Mouse (Mus musculus): Measurements from ENCODE around the gene Gfy. TPM values are rescaled to one million over a fixed set of nuclear protein-coding genes. Genes with fewer than 3 reads are reported as not detected.

The Gfy gene
- polyA plus RNA-seq (2015; fragmentation: Nextera tagmentation; extraction: Ambion mirVana), result not detected in 2 replicates

DNA sequence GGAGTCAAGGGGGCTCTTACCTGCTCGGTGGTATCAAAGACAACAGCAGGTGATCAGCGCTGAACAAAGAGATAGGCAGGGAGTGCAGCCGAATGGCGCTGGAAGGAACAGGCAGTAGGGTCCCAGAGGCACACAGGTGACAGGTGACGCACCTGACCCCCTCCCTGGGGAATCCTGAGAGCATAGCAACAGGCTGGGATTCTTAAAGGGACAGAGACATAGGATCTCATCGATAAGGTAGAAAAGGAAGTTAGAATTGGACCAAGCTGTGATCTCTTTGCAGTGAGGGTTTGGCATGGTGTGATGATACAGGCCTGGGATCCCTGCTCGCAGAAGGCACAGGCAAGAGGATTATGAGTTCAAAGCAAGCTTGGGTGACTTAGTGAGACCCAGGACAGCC, at the start of gene Gfy:
TSS of gene Gfy (minus strand) at position 101 of the 400 bp plus-strand sequence.
- WGBS, result 32% methylated on average over 7 of the region's 7 CpGs
- H3K27me3 ChIP-seq (replicated peaks), result peaks cover 99% of the 10 kb centered on the region
- no peak for ATAC-seq (ENCODE audit: low FRiP score)

DNA sequence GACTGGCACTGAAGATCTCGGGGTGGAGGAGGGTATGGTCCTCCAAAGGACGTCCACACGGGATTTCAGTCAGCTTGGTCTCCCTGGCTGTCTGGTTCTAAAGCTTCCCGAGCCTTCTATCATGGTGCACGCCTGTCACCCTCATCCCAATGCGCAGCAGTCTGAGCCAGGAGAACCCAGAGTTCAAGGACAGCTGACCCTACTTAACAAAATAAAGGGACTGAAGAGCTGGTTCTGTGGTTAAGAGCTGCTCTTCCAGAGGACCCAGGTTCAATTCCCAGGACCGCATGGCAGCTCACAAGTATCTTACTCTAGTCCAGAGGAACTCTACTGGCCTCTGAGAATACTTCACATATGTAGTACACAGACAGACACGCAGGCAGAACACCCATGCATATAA, 49.7 kb upstream of the Gfy start:
- H3K36me3 ChIP-seq, result no peaks in the 10 kb centered on the region
- H3K4me2 ChIP-seq, result no peak overlapping the region
- no peaks in the 10 kb centered on the region for H3K9me3 ChIP-seq (replicated peaks)
- WGBS, result 95% methylated on average over 8 of the region's 8 CpGs
- no peak for ATAC-seq (ENCODE audit: low FRiP score)
- H3K4me1 ChIP-seq, result peaks cover 6% of the 10 kb centered on the region
- H3K4me3 ChIP-seq (replicated peaks), result no peak overlapping the region
- H3K27ac ChIP-seq (replicated peaks), result no peak overlapping the region
- H3K27me3 ChIP-seq (replicated peaks), result no peaks in the 10 kb centered on the region
- H3K9ac ChIP-seq (replicated peaks), result no peak overlapping the region

More for the DNA sequence above, at the start of gene Gfy:
- Histone ChIP-seq H3K9ac (replicated peaks) (no peak within 1 kb of the TSS), H3K4me2 (no peak within 1 kb of the TSS), H3K4me1 (peaks cover 34% of the 10 kb centered on the region), H3K36me3 (no peaks in the 10 kb centered on the region), H3K27ac (replicated peaks) (no peak within 1 kb of the TSS), H3K9me3 (replicated peaks) (no peaks in the 10 kb centered on the region), H3K4me3 (replicated peaks) (no peak within 1 kb of the TSS)

GRCm38 (mm10) chr7:45228548-45228947, 49.2 kb upstream of the Gfy start:
- 95% methylated on average over 18 of the region's 18 CpGs for WGBS
- H3K4me3 ChIP-seq (replicated peaks), result no peak overlapping the region

GRCm38 (mm10) chr7:45226421-45226820, 47.1 kb upstream of the Gfy start:
- H3K4me3 ChIP-seq (replicated peaks), result no peak overlapping the region
- H3K9me3 ChIP-seq (replicated peaks), result no peaks in the 10 kb centered on the region
- WGBS, result 98% methylated on average over 5 of the region's 5 CpGs
- ATAC-seq (ENCODE audit: low FRiP score), result no peak
- H3K27ac ChIP-seq (replicated peaks), result no peak overlapping the region
- H3K9ac ChIP-seq (replicated peaks), result no peak overlapping the region
- no peaks in the 10 kb centered on the region for H3K36me3 ChIP-seq
- no peak overlapping the region for H3K4me2 ChIP-seq
- H3K4me1 ChIP-seq, result no peaks in the 10 kb centered on the region
- H3K27me3 ChIP-seq (replicated peaks), result no peaks in the 10 kb centered on the region

More at GRCm38 (mm10) chr7:45228548-45228947, 49.2 kb upstream of the Gfy start:
- Histone ChIP-seq H3K9me3 (replicated peaks) (no peaks in the 10 kb centered on the region), H3K4me2 (no peak overlapping the region), H3K36me3 (no peaks in the 10 kb centered on the region), H3K9ac (replicated peaks) (no peak overlapping the region), H3K4me1 (peaks cover under 1% of the 10 kb centered on the region; the same call in 1 of the 2 replicates), H3K27ac (replicated peaks) (no peak overlapping the region), H3K27me3 (replicated peaks) (no peaks in the 10 kb centered on the region)
- ATAC-seq (ENCODE audit: low FRiP score), result no peak

DNA sequence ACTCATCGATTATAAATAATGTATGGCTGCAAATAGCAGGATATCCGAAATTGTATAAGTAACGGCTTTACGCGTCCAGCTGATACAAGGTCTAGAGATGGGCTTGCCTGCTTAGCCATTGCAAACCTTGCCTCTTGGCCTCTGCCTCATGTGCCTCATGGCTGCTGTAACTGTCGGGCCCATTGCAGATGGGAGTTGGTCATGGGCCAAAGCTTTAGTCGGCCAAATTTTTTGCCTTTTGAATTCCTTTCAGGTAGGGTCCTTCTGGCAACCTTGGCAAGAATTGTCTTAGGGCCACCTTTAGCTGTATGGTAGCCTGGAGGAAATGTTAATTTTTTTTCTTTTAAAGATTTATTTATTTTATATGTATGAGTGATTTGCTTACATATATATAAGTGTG, 45.5 kb upstream of the Gfy start:
- H3K4me3 ChIP-seq (replicated peaks), result no peak overlapping the region
- H3K9me3 ChIP-seq (replicated peaks), result no peaks in the 10 kb centered on the region
- H3K9ac ChIP-seq (replicated peaks), result no peak overlapping the region
- H3K27ac ChIP-seq (replicated peaks), result no peak overlapping the region
- H3K27me3 ChIP-seq (replicated peaks), result no peaks in the 10 kb centered on the region
- no peaks in the 10 kb centered on the region for H3K36me3 ChIP-seq
- ATAC-seq (ENCODE audit: low FRiP score), result no peak
- WGBS, result 92% methylated on average over 7 of the region's 7 CpGs
- no peaks in the 10 kb centered on the region for H3K4me1 ChIP-seq
- no peak overlapping the region for H3K4me2 ChIP-seq

- no peaks in the 10 kb centered on the region for H3K9me3 ChIP-seq (replicated peaks)
- no peak for ATAC-seq (ENCODE audit: low FRiP score)
- H3K27ac ChIP-seq (replicated peaks), result no peak overlapping the region
- H3K4me3 ChIP-seq (replicated peaks), result no peak overlapping the region
- H3K27me3 ChIP-seq (replicated peaks), result no peaks in the 10 kb centered on the region
- 94% methylated on average over 2 of the region's 2 CpGs for WGBS
- no peak overlapping the region for H3K4me2 ChIP-seq
- H3K4me1 ChIP-seq, result peaks cover 12% of the 10 kb centered on the region
- H3K9ac ChIP-seq (replicated peaks), result no peak overlapping the region
- H3K36me3 ChIP-seq, result no peaks in the 10 kb centered on the region
These were observed 42.3 kb upstream of the Gfy start for GRCm38 (mm10) chr7:45221680-45222079.

- peak overlapping the region; percentile 48 for H3K4me3 ChIP-seq (replicated peaks)
- H3K4me1 ChIP-seq, result peaks cover 29% of the 10 kb centered on the region
- WGBS, result 1% methylated on average over 13 of the region's 13 CpGs
- H3K9me3 ChIP-seq (replicated peaks), result no peaks in the 10 kb centered on the region
- peak; percentile 71; the same call in 1 of the 2 replicates for ATAC-seq (ENCODE audit: low FRiP score)
- peak overlapping the region; percentile 68 for H3K4me2 ChIP-seq
- no peaks in the 10 kb centered on the region for H3K36me3 ChIP-seq
- peaks cover 8% of the 10 kb centered on the region for H3K27me3 ChIP-seq (replicated peaks)
- H3K9ac ChIP-seq (replicated peaks), result peak overlapping the region; percentile 62
- peak overlapping the region; percentile 84 for H3K27ac ChIP-seq (replicated peaks)
These were observed 37.2 kb upstream of the Gfy start for GRCm38 (mm10) chr7:45216442-45217183.

DNA sequence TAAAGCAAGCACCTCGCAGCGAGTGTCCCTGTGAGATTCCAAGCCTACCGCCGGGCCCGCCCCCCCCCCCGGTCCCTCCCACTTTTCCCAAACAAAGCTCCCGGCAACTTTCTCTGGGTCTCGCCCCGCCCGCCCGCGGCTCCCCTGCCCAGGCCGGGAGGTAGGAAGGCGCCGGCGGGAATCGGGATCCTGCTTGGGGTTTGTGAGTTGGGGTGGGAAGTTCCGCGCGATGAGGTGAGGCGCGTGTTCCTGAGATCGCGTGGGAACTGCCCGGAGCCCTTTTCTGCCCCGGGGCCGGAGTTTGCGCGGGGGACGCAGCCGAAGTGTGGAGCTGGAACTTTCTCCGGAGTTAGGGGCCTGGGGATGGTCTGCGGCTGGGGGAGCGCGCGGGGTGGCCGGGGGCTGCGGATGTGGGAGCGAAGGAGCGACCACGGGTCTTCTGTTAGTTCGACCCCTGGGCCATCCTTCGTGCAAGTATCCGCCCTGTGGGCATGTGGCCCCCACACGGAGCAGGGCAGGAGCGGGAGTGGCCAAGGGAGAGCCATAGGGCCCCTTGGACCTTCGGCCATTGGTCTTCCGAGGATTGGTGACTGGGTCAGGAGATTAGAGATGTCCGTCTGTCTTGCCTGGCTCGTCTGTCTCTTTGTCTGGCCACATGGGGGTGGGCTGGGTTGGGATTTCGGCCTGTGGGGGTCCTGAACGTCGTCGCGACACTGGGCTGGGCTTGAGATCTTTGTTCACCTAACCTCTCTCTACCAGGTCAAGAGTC, 36.5 kb upstream of the Gfy start, which contains the start of gene Tead2:
TSS of gene Tead2 (plus strand) at position 81 of the 769 bp plus-strand sequence.
- peak within 1 kb of the TSS; percentile 68 for H3K4me2 ChIP-seq
- WGBS, result under 1% methylated on average over 55 of the region's 55 CpGs
- peak within 1 kb of the TSS; percentile 62 for H3K9ac ChIP-seq (replicated peaks)
- peaks cover 31% of the 10 kb centered on the region for H3K4me1 ChIP-seq
- no peaks in the 10 kb centered on the region for H3K9me3 ChIP-seq (replicated peaks)
- no peaks in the 10 kb centered on the region for H3K36me3 ChIP-seq
- ATAC-seq (ENCODE audit: low FRiP score), result peak; percentile 45; the same call in 1 of the 2 replicates
- H3K27ac ChIP-seq (replicated peaks), result peak within 1 kb of the TSS; percentile 84
- H3K27me3 ChIP-seq (replicated peaks), result peaks cover 14% of the 10 kb centered on the region
- H3K4me3 ChIP-seq (replicated peaks), result peak within 1 kb of the TSS; percentile 48

- H3K27me3 ChIP-seq (replicated peaks), result peaks cover 29% of the 10 kb centered on the region
- no peak overlapping the region for H3K9ac ChIP-seq (replicated peaks)
- no peaks in the 10 kb centered on the region for H3K9me3 ChIP-seq (replicated peaks)
- no peak overlapping the region for H3K27ac ChIP-seq (replicated peaks)
- no peak for ATAC-seq (ENCODE audit: low FRiP score)
- H3K4me3 ChIP-seq (replicated peaks), result no peak overlapping the region
- H3K4me2 ChIP-seq, result no peak overlapping the region
- peaks cover 31% of the 10 kb centered on the region for H3K4me1 ChIP-seq
- 64% methylated on average over 5 of the region's 5 CpGs for WGBS
- H3K36me3 ChIP-seq, result no peaks in the 10 kb centered on the region
These were observed 34.3 kb upstream of the Gfy start for GRCm38 (mm10) chr7:45213708-45214107.

GRCm38 (mm10) chr7:45212356-45212755, 33.0 kb upstream of the Gfy start:
- Histone ChIP-seq H3K27me3 (replicated peaks) (peaks cover 29% of the 10 kb centered on the region), H3K9ac (replicated peaks) (no peak overlapping the region), H3K36me3 (no peaks in the 10 kb centered on the region), H3K4me1 (peaks cover 26% of the 10 kb centered on the region), H3K4me2 (no peak overlapping the region), H3K9me3 (replicated peaks) (0 out of 2 replicates have a peak, but pooled peaks cover 2% of the 10 kb centered on the region), H3K4me3 (replicated peaks) (no peak overlapping the region), H3K27ac (replicated peaks) (no peak overlapping the region)
- 72% methylated on average over 7 of the region's 7 CpGs for WGBS
- no peak for ATAC-seq (ENCODE audit: low FRiP score)

- H3K27ac ChIP-seq (replicated peaks), result no peak within 1 kb of the TSS
- 0 out of 2 replicates have a peak, but pooled peaks cover 2% of the 10 kb centered on the region for H3K9me3 ChIP-seq (replicated peaks)
- WGBS, result 6% methylated on average over 17 of the region's 17 CpGs
- peaks cover 29% of the 10 kb centered on the region for H3K27me3 ChIP-seq (replicated peaks)
- H3K4me2 ChIP-seq, result peak within 1 kb of the TSS; percentile 44
- peak within 1 kb of the TSS; percentile 16 for H3K4me3 ChIP-seq (replicated peaks)
- no peak for ATAC-seq (ENCODE audit: low FRiP score)
- H3K4me1 ChIP-seq, result peaks cover 20% of the 10 kb centered on the region
- no peak within 1 kb of the TSS for H3K9ac ChIP-seq (replicated peaks)
- no peaks in the 10 kb centered on the region for H3K36me3 ChIP-seq
These were observed 32.5 kb upstream of the Gfy start, which contains the start of gene Dkkl1 for GRCm38 (mm10) chr7:45211851-45212251. Gene Dkkl1, minus strand, starts transcription at chr7:45212147.

Data from neural tube, embryonic 15.5 days (tissue).